Mouse (Mus musculus): ENCODE measurements at regions not wholly inside any gene's neighbourhood (a gene's known extent, or its start where the extent isn't known, plus 50 kb on each side); places are given as distances from the start of the nearest gene placed in this dataset.
A peak's percentile ranks its signal among the peaks of the same experiment; 100 is the strongest.

DNA sequence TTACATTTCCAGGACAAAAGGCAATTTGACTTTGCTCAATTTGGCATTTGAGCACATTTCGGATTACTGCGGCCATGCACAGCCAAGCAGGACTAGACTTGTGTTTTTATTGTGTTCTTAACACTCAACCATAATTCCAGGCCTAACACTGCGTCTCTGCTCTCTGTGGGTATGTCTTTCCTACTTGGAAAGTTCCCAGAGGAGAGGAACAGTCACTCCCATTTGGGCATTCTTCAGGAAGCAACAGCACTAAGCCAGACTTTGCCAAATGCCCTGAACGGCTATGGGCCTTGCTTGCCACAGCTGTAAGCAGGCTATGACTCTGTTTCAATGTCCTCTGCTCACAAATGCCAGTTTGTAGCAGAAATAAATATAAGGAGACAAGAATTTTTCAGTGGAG is 56.5 kb upstream of the Pdk3 start:
- no peak for ATAC-seq (replicated peaks; ENCODE audit: poor library complexity)

- no peak for ATAC-seq (replicated peaks; ENCODE audit: poor library complexity)
Observed at GRCm38 (mm10) chrX:93888966-93889365, 57.0 kb upstream of the Pdk3 start.

DNA sequence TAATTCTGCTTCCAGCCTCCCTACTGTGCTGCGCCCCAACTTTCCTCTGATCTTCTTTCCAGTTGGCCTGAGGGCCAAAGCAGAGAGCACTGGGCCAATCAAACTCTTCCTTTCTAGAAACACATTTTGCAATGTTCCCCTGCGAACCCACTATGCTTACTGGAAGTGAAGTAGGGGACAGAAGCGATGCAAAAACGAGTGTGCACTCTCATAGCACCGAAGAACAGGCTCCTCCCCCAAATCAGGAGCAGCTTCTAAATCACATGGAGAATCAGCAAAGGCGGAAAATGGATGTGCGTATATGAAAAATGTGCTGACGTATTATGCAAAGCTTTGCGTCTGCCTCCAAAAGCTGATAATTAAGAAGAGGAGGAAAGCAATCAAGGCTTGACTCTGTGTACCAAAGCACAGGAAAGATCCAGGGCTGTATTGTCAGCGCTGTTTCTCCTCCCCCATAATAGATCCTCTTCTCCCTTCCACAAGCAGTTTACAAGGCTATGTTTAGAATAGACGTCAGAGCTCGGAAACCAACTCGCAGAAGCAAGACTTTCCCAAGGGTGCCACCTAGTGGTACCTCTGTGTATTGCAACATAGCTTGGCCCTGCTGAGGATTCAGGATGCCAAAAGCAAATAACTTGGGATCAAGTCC is 57.5 kb upstream of the Pdk3 start:
- peak; percentile 98 for ATAC-seq (replicated peaks; ENCODE audit: poor library complexity)

- peak; percentile 90 for ATAC-seq (replicated peaks; ENCODE audit: poor library complexity)
Observed at GRCm38 (mm10) chrX:93896838-93897820, 65.1 kb upstream of the Pdk3 start.

- 0 out of 2 replicates have a peak, but pooled peaks have one; percentile 29 for ATAC-seq (replicated peaks; ENCODE audit: poor library complexity)
Observed at GRCm38 (mm10) chrX:93903209-93903608, 65.2 kb upstream of the AU015836 start.

GRCm38 (mm10) chrX:93905531-93905930 is 62.9 kb upstream of the AU015836 start:
- peak; percentile 92 for ATAC-seq (replicated peaks; ENCODE audit: poor library complexity)

GRCm38 (mm10) chrX:93911087-93911840 is 57.2 kb upstream of the AU015836 start:
- ATAC-seq (replicated peaks; ENCODE audit: poor library complexity), result peak; percentile 91

DNA sequence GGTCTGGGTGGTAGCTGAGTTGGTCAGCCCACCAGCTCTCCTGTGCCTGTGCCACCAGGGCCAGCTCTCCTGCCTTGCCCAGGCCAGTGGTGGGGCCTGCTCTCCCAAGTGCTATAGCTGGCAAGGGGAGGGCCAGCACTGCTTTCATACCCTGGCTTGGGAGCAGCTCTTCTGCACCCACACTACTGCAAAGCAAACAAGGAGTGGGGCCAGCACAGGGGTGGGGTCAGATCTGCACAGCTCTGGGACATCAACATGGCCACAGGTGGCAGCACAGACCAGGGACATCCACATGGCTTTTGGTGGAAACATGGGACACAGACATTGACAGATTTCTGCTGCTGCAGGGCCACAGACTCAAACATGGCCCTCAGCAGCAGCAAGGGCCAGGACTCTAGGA is 52.9 kb upstream of the AU015836 start:
- no peak for ATAC-seq (replicated peaks; ENCODE audit: poor library complexity)

GRCm38 (mm10) chrX:93917367-93917766 is 51.1 kb upstream of the AU015836 start:
- ATAC-seq (replicated peaks; ENCODE audit: poor library complexity), result peak; percentile 88

Measured in megakaryocyte progenitor cell, adult 5-6 weeks (primary cell).